Comparison of ENCODE assay signal across 7 mouse cellular contexts in genomic region chr16:16911641-16912597, GRCm38 (mm10). TPM values are rescaled to one million over a fixed set of nuclear protein-coding genes. Genes with fewer than 3 reads are reported as not detected.
DNase-seq lines count a peak whose midpoint lies in the region; ATAC-seq and TF ChIP-seq lines count a peak whose summit lies in the region.

No protein-coding gene starts in this region.

- no peaks in the 10 kb centered on the region for H3K9me3 ChIP-seq in limb, embryonic 13.5 days
- no peaks in the 10 kb centered on the region for H3K9me3 ChIP-seq in midbrain, postnatal 0 days (ENCODE audit: low read length)

- DNase-seq in adrenal gland, postnatal 10 days, result peak; percentile 86
- DNase-seq in embryo, embryonic 9.5 days (ENCODE audit: extremely low spot score), result peak; percentile 83
- peak; percentile 98 for DNase-seq in heart, adult 11 months
- peak; percentile 79 for DNase-seq in kidney, adult 18-20 months
- DNase-seq in midbrain, postnatal 0 days (ENCODE audit: low spot score), result peak; percentile 94
- DNase-seq in spleen, postnatal 14 days (ENCODE audit: low spot score in 2 of 2), result peak; percentile 36 to 64

- 45% methylated on average over 13 of the region's 13 CpGs for WGBS in limb, embryonic 13.5 days
- WGBS in midbrain, postnatal 0 days, result 26% methylated on average over 13 of the region's 13 CpGs

- no peaks in the 10 kb centered on the region for H3K27me3 ChIP-seq in limb, embryonic 13.5 days
- H3K27me3 ChIP-seq in midbrain, postnatal 0 days (ENCODE audit: insufficient read depth, low read length), result no peaks in the 10 kb centered on the region

- peak; percentile 80 for ATAC-seq in limb, embryonic 13.5 days (ENCODE audit: low FRiP score, low read depth)
- peak; percentile 88 for ATAC-seq in midbrain, postnatal 0 days (ENCODE audit: low FRiP score)

- H3K9ac ChIP-seq in limb, embryonic 13.5 days, result no peak overlapping the region
- H3K9ac ChIP-seq in midbrain, postnatal 0 days (replicated peaks; ENCODE audit: low read length, poor library complexity, severe bottlenecking), result 0 out of 2 replicates have a peak overlapping the region, but pooled peaks have one; percentile 19

- H3K27ac ChIP-seq in limb, embryonic 13.5 days, result peak overlapping the region; percentile 44; the same call in 1 of the 2 replicates
- peak overlapping the region; percentile 55 for H3K27ac ChIP-seq in midbrain, postnatal 0 days (ENCODE audit: low read depth, low read length)

- H3K4me3 ChIP-seq in limb, embryonic 13.5 days, result no peak overlapping the region
- H3K4me3 ChIP-seq in midbrain, postnatal 0 days (ENCODE audit: low read depth, low read length), result no peak overlapping the region

- peak; percentile 84 for TF ChIP-seq CTCF in midbrain, postnatal 0 days (IDR thresholded peaks at IDR 0.05)

- H3K4me1 ChIP-seq in limb, embryonic 13.5 days, result 0 out of 2 replicates have a peak, but pooled peaks cover 6% of the 10 kb centered on the region
- no peaks in the 10 kb centered on the region for H3K4me1 ChIP-seq in midbrain, postnatal 0 days (ENCODE audit: insufficient read depth, low read length)

- peaks cover 90% of the 10 kb centered on the region for H3K36me3 ChIP-seq in limb, embryonic 13.5 days
- peaks cover 73% of the 10 kb centered on the region for H3K36me3 ChIP-seq in midbrain, postnatal 0 days (ENCODE audit: insufficient read depth, low read length)

- no peak overlapping the region for H3K4me2 ChIP-seq in limb, embryonic 13.5 days (replicated peaks)
- no peak overlapping the region for H3K4me2 ChIP-seq in midbrain, postnatal 0 days (ENCODE audit: low read depth, low read length, poor library complexity, severe bottlenecking)

RNA-seq across cellular contexts. Expression of gene Ppm1f, which starts 15.7 kb away (rescaled TPM):
- total RNA-seq in adrenal gland, postnatal 10 days (2021), result 10 to 100 TPM; 39.3 to 40.3 TPM
- 33.6 and 37.5 TPM in 2 replicates for polyA plus RNA-seq in limb, embryonic 13.5 days (2015; fragmentation: Nextera tagmentation; extraction: Ambion mirVana)
- 30.0 and 33.0 TPM in 2 replicates for total RNA-seq in midbrain, postnatal 0 days (2014; rRNA removed)
- 12.4 and 13.7 TPM in 2 replicates for polyA plus RNA-seq in midbrain, postnatal 0 days (2015; fragmentation: Nextera tagmentation; extraction: Ambion mirVana)

RNA-seq across cellular contexts. Expression of gene Vpreb1, which starts 41.3 kb away (rescaled TPM):
- total RNA-seq in adrenal gland, postnatal 10 days (2021), result 1 to 10 TPM in 1 of 2 experiments, under 1 TPM in 1; 0.55 to 1.2 TPM
- polyA plus RNA-seq in limb, embryonic 13.5 days (2015; fragmentation: Nextera tagmentation; extraction: Ambion mirVana), result 2.2 and 2.9 TPM in 2 replicates
- total RNA-seq in midbrain, postnatal 0 days (2014; rRNA removed), result not detected in 2 replicates
- 0.52 TPM in 1 of 2 replicates, not detected in the other for polyA plus RNA-seq in midbrain, postnatal 0 days (2015; fragmentation: Nextera tagmentation; extraction: Ambion mirVana)

RNA-seq across cellular contexts. Expression of gene Top3b, which starts 41.4 kb away (rescaled TPM):
- total RNA-seq in adrenal gland, postnatal 10 days (2021), result 10 to 100 TPM; 58.1 to 69.8 TPM
- polyA plus RNA-seq in limb, embryonic 13.5 days (2015; fragmentation: Nextera tagmentation; extraction: Ambion mirVana), result 67.4 and 85.0 TPM in 2 replicates
- 60.1 and 81.0 TPM in 2 replicates for total RNA-seq in midbrain, postnatal 0 days (2014; rRNA removed)
- 60.9 and 62.7 TPM in 2 replicates for polyA plus RNA-seq in midbrain, postnatal 0 days (2015; fragmentation: Nextera tagmentation; extraction: Ambion mirVana)

RNA-seq across cellular contexts. Expression of gene Igll1, which starts 48.1 kb away (rescaled TPM):
- 1 to 10 TPM in 1 of 2 experiments, under 1 TPM in 1; 0.61 to 1.3 TPM for total RNA-seq in adrenal gland, postnatal 10 days (2021)
- 0.23 TPM in 1 of 2 replicates, not detected in the other for polyA plus RNA-seq in limb, embryonic 13.5 days (2015; fragmentation: Nextera tagmentation; extraction: Ambion mirVana)
- total RNA-seq in midbrain, postnatal 0 days (2014; rRNA removed), result not detected in 2 replicates
- not detected in 2 replicates for polyA plus RNA-seq in midbrain, postnatal 0 days (2015; fragmentation: Nextera tagmentation; extraction: Ambion mirVana)
